Mouse (Mus musculus) neural tube, embryonic 11.5 days (tissue): ENCODE measurements around the gene Fbxl19. TPM values are rescaled to one million over a fixed set of nuclear protein-coding genes. Genes with fewer than 3 reads are reported as not detected.
A peak's percentile ranks its signal among the peaks of the same experiment; 100 is the strongest.

Experiments used
- ATAC-seq: fragments of 200-750 bp; cut with Nextera tagmentation; 2 replicates; pipeline ENCODE4 v1.8.0; 2017; ENCODE audit warnings: moderate number of reproducible peaks, mild to moderate bottlenecking, moderate TSS enrichment, moderate library complexity; ENCODE audit not compliant: insufficient read depth, low FRiP score, low TSS enrichment
- DNase-seq: peaks from one replicate; pipeline ENCODE4 v3.0.0-alpha.2; 2015; ENCODE audit warnings: low spot score
- H3K27ac ChIP-seq: fragments of 300-500 bp; sonication (generic); 2 replicates; pipeline ENCODE4 v1.5.1; 2014; ENCODE audit warnings: low read depth, mild to moderate bottlenecking, low read length
- H3K27me3 ChIP-seq: fragments of 300-500 bp; sonication (generic); 2 replicates; pipeline ENCODE4 v1.6.1; 2014; ENCODE audit warnings: mild to moderate bottlenecking, low read length, mixed read lengths; ENCODE audit not compliant: control insufficient read depth, insufficient read depth
- H3K36me3 ChIP-seq: fragments of 300-500 bp; sonication (generic); 2 replicates; pipeline ENCODE4 v1.6.1; 2014; ENCODE audit warnings: mild to moderate bottlenecking, low read length, moderate library complexity, mixed read lengths; ENCODE audit not compliant: control insufficient read depth, insufficient read depth
- H3K4me1 ChIP-seq: fragments of 300-500 bp; sonication (generic); 2 replicates; pipeline ENCODE4 v1.6.1; 2014; ENCODE audit warnings: low read length, mixed read lengths; ENCODE audit not compliant: control insufficient read depth, insufficient read depth
- H3K4me2 ChIP-seq: fragments of 300-500 bp; sonication (generic); 2 replicates; pipeline ENCODE4 v1.6.1; 2014; ENCODE audit warnings: low read depth, mild to moderate bottlenecking, moderate library complexity
- H3K4me3 ChIP-seq: fragments of 300-500 bp; sonication (generic); 2 replicates; pipeline ENCODE4 v1.5.1; 2014; ENCODE audit warnings: low read depth, low read length
- H3K9ac ChIP-seq: fragments of 300-500 bp; sonication (generic); 2 replicates; pipeline ENCODE4 v1.6.1; 2014; ENCODE audit warnings: mild to moderate bottlenecking, low read length
- H3K9me3 ChIP-seq: fragments of 300-500 bp; sonication (generic); 2 replicates; pipeline ENCODE4 v1.6.1; 2016; ENCODE audit warnings: low read length; ENCODE audit not compliant: control insufficient read depth
- WGBS: fragments of 180-500 bp; shearing (Covaris S2); extraction: QIAGEN DNeasy Blood & Tissue Kit; methylation state at CpG from one replicate; pipeline ENCODE4 v1.1.7; 2014; 5-methylcytosine and 5-hydroxymethylcytosine counted together
- microRNA counts: library from miRNA; unstranded; fragments of <30 nt; microRNA quantifications from one replicate; lab custom pipeline; 2015
- microRNA-seq: library from miRNA; unstranded; fragments of <30 nt; microRNA quantifications from one replicate; pipeline ENCODE4, GENCODE M21; 2016
- polyA plus RNA-seq: library from polyadenylated mRNA; unstranded; fragments of >200 nt; fragmentation: Nextera tagmentation; extraction: Ambion mirVana; gene quantifications from 2 replicates; pipeline ENCODE4 v1.2.1, GENCODE M21; 2014

Gene Fbxl19
- polyA plus RNA-seq, 1 experiment from 2014 or later, result 7.7 TPM

DNA sequence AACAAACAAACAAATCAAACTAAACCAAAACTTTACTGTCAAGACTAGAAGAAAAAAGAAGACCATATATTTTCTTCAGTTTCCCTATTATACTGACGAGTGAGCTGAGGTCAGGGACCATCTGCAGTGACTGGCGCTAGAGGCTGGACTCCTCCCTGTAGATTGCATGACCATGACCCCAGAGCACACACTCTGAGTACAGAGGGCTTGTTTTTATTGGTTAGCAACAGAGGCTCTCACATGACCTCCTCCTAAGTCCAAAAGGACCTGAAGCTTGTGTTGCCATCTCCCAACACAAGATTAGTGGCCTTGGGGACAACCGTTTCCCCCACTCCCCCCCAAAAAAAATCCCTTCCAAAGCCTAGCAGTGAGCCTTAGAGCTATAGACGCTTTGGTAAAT lies 69.5 kb downstream of the Fbxl19 start:
- Histone ChIP-seq H3K4me3 (no peak overlapping the region), H3K36me3 (no peaks in the 10 kb centered on the region)
- WGBS, result 87% methylated on average over 4 of the region's 4 CpGs

DNA sequence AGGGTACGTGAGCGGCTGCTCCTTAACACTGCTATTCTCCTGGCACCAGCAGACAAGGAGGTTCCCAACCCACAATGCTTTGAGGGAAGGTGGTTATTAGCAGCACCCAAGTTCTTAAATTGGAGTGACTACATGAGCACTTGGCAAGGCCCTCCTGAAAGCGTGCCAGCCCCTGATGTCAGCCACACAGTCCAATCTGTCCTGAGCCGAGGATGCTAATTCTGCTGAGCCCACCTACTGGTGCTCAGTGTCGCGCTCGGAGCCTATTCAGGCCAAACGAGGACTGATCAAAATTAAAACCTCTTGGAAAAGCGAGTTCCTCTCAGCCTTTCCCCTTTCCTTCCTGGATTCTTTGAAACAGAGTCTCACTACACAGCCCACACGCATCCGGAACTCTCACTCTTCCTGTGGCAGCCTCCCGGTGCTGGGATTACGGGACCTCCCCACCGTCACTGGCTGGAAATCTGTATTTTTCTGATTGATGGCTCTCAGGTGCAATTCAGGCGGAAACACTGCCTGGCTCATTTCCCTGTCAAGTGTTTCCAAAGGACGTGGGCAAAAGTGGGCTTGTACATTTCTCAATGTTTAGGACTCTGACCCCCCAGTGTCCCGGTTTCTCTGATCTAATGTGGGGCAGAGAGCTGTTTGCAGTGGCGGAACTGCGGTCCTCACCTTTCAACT lies 70.0 kb downstream of the Fbxl19 start:
- Histone ChIP-seq H3K27me3 (no peaks in the 10 kb centered on the region), H3K9ac (no peak overlapping the region), H3K4me3 (no peak overlapping the region), H3K36me3 (no peaks in the 10 kb centered on the region), H3K4me1 (no peaks in the 10 kb centered on the region), H3K27ac (no peak overlapping the region), H3K9me3 (no peaks in the 10 kb centered on the region), H3K4me2 (no peak overlapping the region)
- WGBS, result 83% methylated on average over 19 of the region's 19 CpGs
- no peak for ATAC-seq
- no peak for DNase-seq

More for the DNA sequence above, 69.5 kb downstream of the Fbxl19 start:
- DNase-seq (no peak), ATAC-seq (no peak)
- Histone ChIP-seq H3K27ac (no peak overlapping the region), H3K27me3 (no peaks in the 10 kb centered on the region), H3K4me2 (no peak overlapping the region), H3K9ac (no peak overlapping the region), H3K4me1 (no peaks in the 10 kb centered on the region), H3K9me3 (no peaks in the 10 kb centered on the region)

DNA sequence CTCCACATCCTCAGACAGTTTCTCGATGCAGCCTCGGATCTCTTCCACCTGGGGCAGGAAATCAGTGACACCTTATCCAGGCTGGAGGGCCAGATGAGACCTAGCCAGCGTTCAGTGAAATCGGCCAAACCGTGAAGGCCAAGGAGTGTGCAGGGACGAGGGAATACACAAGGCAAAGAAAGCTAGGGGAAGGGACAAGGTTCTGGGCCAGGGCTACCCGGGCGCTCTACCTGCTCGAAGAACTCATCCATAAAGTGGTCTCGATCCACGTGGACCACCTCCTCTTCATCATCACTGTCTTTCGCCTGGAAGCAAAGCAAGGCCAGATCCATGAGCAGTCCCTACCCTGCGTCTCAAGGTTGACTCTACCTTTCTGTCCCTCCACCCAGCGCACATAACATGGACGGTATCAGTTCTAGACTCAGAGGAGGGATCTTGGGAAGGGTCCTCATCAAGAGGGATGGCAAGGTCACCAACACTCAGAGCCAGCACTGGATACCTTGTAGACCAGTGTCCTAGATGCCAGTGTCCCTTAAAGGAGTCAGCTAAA lies 70.8 kb downstream of the Fbxl19 start:
- DNase-seq (no peak), ATAC-seq (no peak)
- no peak overlapping the region for H3K9ac ChIP-seq
- no peak overlapping the region for H3K4me2 ChIP-seq
- no peaks in the 10 kb centered on the region for H3K9me3 ChIP-seq
- no peak overlapping the region for H3K4me3 ChIP-seq
- H3K27ac ChIP-seq, result no peak overlapping the region
- no peaks in the 10 kb centered on the region for H3K27me3 ChIP-seq
- H3K36me3 ChIP-seq, result no peaks in the 10 kb centered on the region
- no peaks in the 10 kb centered on the region for H3K4me1 ChIP-seq
- 93% methylated on average over 15 of the region's 15 CpGs for WGBS

DNA sequence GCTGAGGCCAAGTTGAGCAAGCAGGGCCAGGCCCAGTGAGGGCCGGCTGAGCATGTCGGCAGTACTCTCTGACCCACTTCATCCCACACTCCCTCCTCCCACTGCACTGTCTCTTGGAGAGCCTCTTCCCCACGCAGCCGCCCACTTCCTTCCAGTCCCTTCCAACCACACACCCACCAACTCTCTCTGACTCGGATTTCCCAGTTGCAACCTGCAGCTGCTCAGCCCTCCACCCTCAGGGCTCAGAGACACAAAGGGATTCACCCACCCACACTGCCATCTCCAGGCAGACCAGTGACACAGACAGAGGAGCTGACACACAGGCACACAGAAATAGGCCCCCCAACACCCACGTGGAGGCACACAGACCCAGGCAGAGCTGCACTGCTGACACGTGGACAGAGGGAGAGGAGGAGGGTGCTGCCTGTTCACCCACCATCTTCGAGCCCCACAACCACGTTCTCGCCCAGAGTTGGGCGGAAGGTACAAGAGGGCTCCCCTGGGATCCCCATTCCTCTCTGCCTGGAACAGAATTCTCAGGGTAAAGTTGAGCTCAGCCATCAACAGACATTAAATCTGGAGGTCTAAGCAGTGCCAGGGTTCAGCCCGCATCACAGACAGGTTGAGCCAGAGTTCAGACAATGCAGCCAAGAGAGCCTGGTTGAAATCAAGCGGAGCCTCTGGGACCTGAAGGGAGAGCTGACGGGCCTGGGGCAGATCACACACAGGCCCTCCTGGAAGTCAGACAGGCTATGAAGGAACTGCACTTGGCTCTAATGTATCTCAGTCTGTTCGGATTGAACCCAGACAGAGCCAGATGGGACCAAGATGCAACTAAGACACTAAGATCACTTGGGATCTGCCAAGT lies 71.8 kb downstream of the Fbxl19 start:
- Histone ChIP-seq H3K36me3 (no peaks in the 10 kb centered on the region), H3K9me3 (no peaks in the 10 kb centered on the region), H3K9ac (peak overlapping the region; percentile 22; the same call in 1 of the 2 replicates), H3K4me2 (no peak overlapping the region), H3K27ac (no peak overlapping the region), H3K27me3 (no peaks in the 10 kb centered on the region), H3K4me1 (no peaks in the 10 kb centered on the region), H3K4me3 (no peak overlapping the region)
- 65% methylated on average over 15 of the region's 15 CpGs for WGBS
- no peak for DNase-seq
- ATAC-seq, result no peak

DNA sequence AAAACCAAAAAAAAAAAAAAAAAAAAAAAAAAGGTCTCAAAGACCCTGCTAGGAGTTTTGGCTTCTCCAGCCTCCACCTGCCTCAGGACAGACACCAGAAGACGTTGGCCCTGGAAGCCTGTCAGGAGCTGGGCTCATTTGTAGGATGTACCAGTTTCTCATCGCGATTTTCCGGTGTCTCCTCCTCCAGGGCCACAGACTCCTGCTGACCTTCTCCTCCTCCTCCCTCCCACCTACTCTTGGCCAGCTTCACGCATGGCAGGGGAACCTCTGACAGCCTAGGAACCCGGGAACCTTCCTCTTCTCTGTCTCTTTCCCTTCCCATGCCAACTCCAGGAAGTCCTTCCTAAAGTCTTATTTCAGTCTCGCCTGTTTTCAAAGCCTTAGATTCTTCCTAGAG lies 72.7 kb downstream of the Fbxl19 start:
- Histone ChIP-seq H3K9ac (no peak overlapping the region), H3K4me3 (no peak overlapping the region), H3K4me2 (no peak overlapping the region), H3K4me1 (no peaks in the 10 kb centered on the region), H3K27ac (no peak overlapping the region), H3K27me3 (no peaks in the 10 kb centered on the region), H3K9me3 (no peaks in the 10 kb centered on the region), H3K36me3 (no peaks in the 10 kb centered on the region)
- WGBS, result 82% methylated on average over 7 of the region's 7 CpGs
- no peak for ATAC-seq
- no peak for DNase-seq

DNA sequence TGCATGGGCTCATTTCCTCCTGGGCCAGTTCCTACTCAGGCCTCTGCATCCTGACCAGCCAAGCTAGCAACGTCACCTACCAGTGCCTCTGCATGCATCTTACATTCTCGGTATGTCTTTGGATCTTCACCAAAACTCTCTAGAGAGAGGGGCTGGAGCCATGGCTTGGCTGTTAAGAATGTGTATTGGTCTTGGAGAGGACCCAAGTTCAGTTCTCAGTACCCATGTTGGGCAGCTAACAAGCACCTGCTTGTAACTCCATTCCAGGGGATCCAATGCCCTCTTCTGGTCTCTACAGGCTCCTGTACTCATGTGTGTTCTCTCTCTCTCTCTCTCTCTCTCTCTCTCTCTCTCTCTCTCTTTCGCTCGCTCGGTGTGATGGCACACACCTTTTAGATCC lies 73.4 kb downstream of the Fbxl19 start:
- H3K36me3 ChIP-seq, result no peaks in the 10 kb centered on the region
- H3K4me1 ChIP-seq, result no peaks in the 10 kb centered on the region
- no peak overlapping the region for H3K9ac ChIP-seq
- H3K4me2 ChIP-seq, result no peak overlapping the region
- no peak overlapping the region for H3K4me3 ChIP-seq
- no peak for ATAC-seq
- no peaks in the 10 kb centered on the region for H3K9me3 ChIP-seq
- no peak for DNase-seq
- no peaks in the 10 kb centered on the region for H3K27me3 ChIP-seq
- WGBS, result 98% methylated on average over 5 of the region's 5 CpGs
- no peak overlapping the region for H3K27ac ChIP-seq

MicroRNA genes within 50 kb of the gene (microRNA counts, 519-probe panel; counts per million panel counts)
- 3,260 counts per million, percentile 66 among the panel's probes with 10 or more counts for microRNA mmu-miR-762 (lab: Ali Mortazavi, UCI)

Small RNAs within 50 kb of the gene (microRNA-seq; reads per million reads assigned to microRNA genes)
- not detected for gene Mir762

Other genes with a start within 250 kb of the Fbxl19 start
- 58.3 and 66.0 TPM in 2 replicates for gene Srcap, start 232.6 kb upstream of the Fbxl19 start, polyA plus RNA-seq
- 18.4 TPM in 2 replicates for gene Gm42715, start 225.0 kb upstream of the Fbxl19 start, polyA plus RNA-seq
- 6.9 and 9.2 TPM in 2 replicates for gene Tmem265, start 183.2 kb upstream of the Fbxl19 start, polyA plus RNA-seq
- 45.1 and 55.1 TPM in 2 replicates for gene Phkg2, start 171.2 kb upstream of the Fbxl19 start, polyA plus RNA-seq
- gene Ccdc189, start 155.9 kb upstream of the Fbxl19 start, polyA plus RNA-seq, result 12.2 and 12.8 TPM in 2 replicates
- gene Rnf40, start 155.8 kb upstream of the Fbxl19 start, polyA plus RNA-seq, result 45.3 and 50.9 TPM in 2 replicates
- 34.5 and 37.9 TPM in 2 replicates for gene Zfp629, start 128.7 kb upstream of the Fbxl19 start, polyA plus RNA-seq
- 54.5 and 55.5 TPM in 2 replicates for gene Bcl7c, start 35.6 kb upstream of the Fbxl19 start, polyA plus RNA-seq
- 6.0 and 8.8 TPM in 2 replicates for gene Ctf1, start 31.8 kb upstream of the Fbxl19 start, polyA plus RNA-seq
- gene Ctf2, start 12.4 kb upstream of the Fbxl19 start, polyA plus RNA-seq, result 0.18 TPM in 1 of 2 replicates, not detected in the other
- gene Orai3, start 25.3 kb downstream of the Fbxl19 start, polyA plus RNA-seq, result 5.5 and 6.5 TPM in 2 replicates
- 27.2 and 28.5 TPM in 2 replicates for gene Setd1a, start 32.1 kb downstream of the Fbxl19 start, polyA plus RNA-seq
- gene Gm49388, start 41.1 kb downstream of the Fbxl19 start, polyA plus RNA-seq, result not detected in 2 replicates
- 7.1 and 8.3 TPM in 2 replicates for gene Hsd3b7, start 56.1 kb downstream of the Fbxl19 start, polyA plus RNA-seq
- gene Stx4a, start 79.8 kb downstream of the Fbxl19 start, polyA plus RNA-seq, result 10.4 and 10.7 TPM in 2 replicates
- 7.8 and 8.1 TPM in 2 replicates for gene Stx1b, start 80.0 kb downstream of the Fbxl19 start, polyA plus RNA-seq
- gene Zfp646, start 131.7 kb downstream of the Fbxl19 start, polyA plus RNA-seq, result 19.8 and 21.9 TPM in 2 replicates
- gene Zfp668, start 132.3 kb downstream of the Fbxl19 start, polyA plus RNA-seq, result 26.6 and 30.6 TPM in 2 replicates
- 0.46 and 0.61 TPM in 2 replicates for gene Prss53, start 146.4 kb downstream of the Fbxl19 start, polyA plus RNA-seq
- not detected in 2 replicates for gene Gm21974, start 150.9 kb downstream of the Fbxl19 start, polyA plus RNA-seq
- gene Vkorc1, start 151.1 kb downstream of the Fbxl19 start, polyA plus RNA-seq, result 53.9 and 59.6 TPM in 2 replicates
- gene Bckdk, start 159.5 kb downstream of the Fbxl19 start, polyA plus RNA-seq, result 99.7 and 109 TPM in 2 replicates
- gene Kat8, start 168.0 kb downstream of the Fbxl19 start, polyA plus RNA-seq, result 52.3 and 56.6 TPM in 2 replicates
- gene Prss8, start 185.6 kb downstream of the Fbxl19 start, polyA plus RNA-seq, result 1.6 and 2.0 TPM in 2 replicates
- gene Prss36, start 202.2 kb downstream of the Fbxl19 start, polyA plus RNA-seq, result 11.6 and 11.7 TPM in 2 replicates
- 48.1 and 51.6 TPM in 2 replicates for gene Fus, start 222.9 kb downstream of the Fbxl19 start, polyA plus RNA-seq
- 6.3 and 8.6 TPM in 2 replicates for gene Pycard, start 249.3 kb downstream of the Fbxl19 start, polyA plus RNA-seq